Mouse (Mus musculus) midbrain, embryonic 16.5 days (tissue): ENCODE data around the gene Ttc16. TPM values are rescaled to one million over a fixed set of nuclear protein-coding genes. Genes with fewer than 3 reads are reported as not detected.
A peak's percentile ranks its signal among the peaks of the same experiment; 100 is the strongest.

ENCODE experiments used
- ATAC-seq: fragments of 200-750 bp; cut with Nextera tagmentation; 2 replicates; pipeline ENCODE4 v1.8.0; 2017; ENCODE audit warnings: moderate TSS enrichment
- H3K27ac ChIP-seq: fragments of 300-500 bp; sonication (generic); 2 replicates; pipeline ENCODE4 v1.5.1; 2014; ENCODE audit warnings: mild to moderate bottlenecking, low read length, mixed read lengths
- H3K27me3 ChIP-seq: fragments of 300-500 bp; sonication (generic); 2 replicates; pipeline ENCODE4 v1.6.1; 2014; ENCODE audit warnings: low read depth, low read length, mixed read lengths; ENCODE audit not compliant: control insufficient read depth, insufficient read depth
- H3K36me3 ChIP-seq: fragments of 300-500 bp; sonication (generic); 2 replicates; pipeline ENCODE4 v1.6.1; 2014; ENCODE audit warnings: mild to moderate bottlenecking, low read length, moderate library complexity, mixed read lengths; ENCODE audit not compliant: control insufficient read depth, insufficient read depth
- H3K4me1 ChIP-seq: fragments of 300-500 bp; sonication (generic); 2 replicates; pipeline ENCODE4 v1.6.1; 2014; ENCODE audit warnings: mild to moderate bottlenecking, low read length, mixed read lengths; ENCODE audit not compliant: control insufficient read depth, insufficient read depth
- H3K4me2 ChIP-seq: fragments of 300-500 bp; sonication (generic); 2 replicates; pipeline ENCODE4 v1.6.1; 2014; ENCODE audit warnings: mild to moderate bottlenecking, low read length, mixed read lengths
- H3K4me3 ChIP-seq: fragments of 300-500 bp; sonication (generic); 2 replicates; pipeline ENCODE4 v1.5.1; 2014; ENCODE audit warnings: low read depth, mild to moderate bottlenecking, low read length, moderate library complexity, mixed read lengths
- H3K9ac ChIP-seq: fragments of 300-500 bp; sonication (generic); 2 replicates; pipeline ENCODE4 v1.6.1; 2014; ENCODE audit warnings: low read depth, low read length, mixed read lengths
- H3K9me3 ChIP-seq: fragments of 300-500 bp; sonication (generic); replicated peaks from 2 replicates; pipeline ENCODE4 v1.6.1; 2014; ENCODE audit warnings: mild to moderate bottlenecking, low read length, mixed read lengths; ENCODE audit not compliant: control insufficient read depth, poor library complexity, severe bottlenecking
- WGBS: fragments of 180-500 bp; shearing (Covaris S2); extraction: QIAGEN DNeasy Blood & Tissue Kit; methylation state at CpG from one replicate; pipeline ENCODE4 v1.1.7; 2014; 5-methylcytosine and 5-hydroxymethylcytosine counted together
- polyA plus RNA-seq: library from polyadenylated mRNA; unstranded; fragments of >200 nt; fragmentation: Nextera tagmentation; extraction: Ambion mirVana; gene quantifications from 2 replicates; pipeline ENCODE4 v1.2.1, GENCODE M21; 2015

The Ttc16 gene
- polyA plus RNA-seq, 1 experiment from 2014 or later, result 0.68 TPM

- no peaks in the 10 kb centered on the region for H3K27me3 ChIP-seq
- no peak for ATAC-seq
- no peak within 1 kb of the TSS for H3K4me3 ChIP-seq
- no peak within 1 kb of the TSS for H3K9ac ChIP-seq
- H3K27ac ChIP-seq, result no peak within 1 kb of the TSS
- H3K36me3 ChIP-seq, result no peaks in the 10 kb centered on the region
- H3K4me2 ChIP-seq, result no peak within 1 kb of the TSS
- WGBS, result 58% methylated on average over 8 of the region's 8 CpGs
- H3K9me3 ChIP-seq, result no peaks in the 10 kb centered on the region
- no peaks in the 10 kb centered on the region for H3K4me1 ChIP-seq
Measured at GRCm38 (mm10) chr2:32720681-32721229, 54.7 kb downstream of the Ttc16 start, which contains the start of gene Sh2d3c. Sh2d3c (plus strand) TSS chr2:32721055.

- no peaks in the 10 kb centered on the region for H3K4me1 ChIP-seq
- WGBS, result 88% methylated on average over 3 of the region's 3 CpGs
Measured at GRCm38 (mm10) chr2:32720053-32720452, 55.4 kb downstream of the Ttc16 start.

GRCm38 (mm10) chr2:32718761-32719160 is 56.7 kb downstream of the Ttc16 start:
- WGBS, result 44% methylated on average over 9 of the region's 9 CpGs
- no peak overlapping the region for H3K27ac ChIP-seq
- H3K4me2 ChIP-seq, result no peak overlapping the region
- H3K4me3 ChIP-seq, result no peak overlapping the region
- no peak for ATAC-seq
- no peaks in the 10 kb centered on the region for H3K36me3 ChIP-seq
- no peak overlapping the region for H3K9ac ChIP-seq
- H3K4me1 ChIP-seq, result peaks cover 6% of the 10 kb centered on the region
- H3K9me3 ChIP-seq, result no peaks in the 10 kb centered on the region
- H3K27me3 ChIP-seq, result no peaks in the 10 kb centered on the region

More at GRCm38 (mm10) chr2:32720053-32720452, 55.4 kb downstream of the Ttc16 start:
- no peaks in the 10 kb centered on the region for H3K36me3 ChIP-seq
- H3K4me3 ChIP-seq, result no peak overlapping the region
- no peak overlapping the region for H3K9ac ChIP-seq
- H3K4me2 ChIP-seq, result no peak overlapping the region
- H3K9me3 ChIP-seq, result no peaks in the 10 kb centered on the region
- H3K27ac ChIP-seq, result no peak overlapping the region
- no peaks in the 10 kb centered on the region for H3K27me3 ChIP-seq
- no peak for ATAC-seq

- Histone ChIP-seq H3K9ac (no peak overlapping the region), H3K27me3 (no peaks in the 10 kb centered on the region), H3K27ac (no peak overlapping the region), H3K9me3 (no peaks in the 10 kb centered on the region), H3K36me3 (0 out of 2 replicates have a peak, but pooled peaks cover 3% of the 10 kb centered on the region), H3K4me3 (no peak overlapping the region), H3K4me2 (no peak overlapping the region), H3K4me1 (peaks cover 18% of the 10 kb centered on the region)
- WGBS, result 61% methylated on average over 4 of the region's 4 CpGs
- no peak for ATAC-seq
Measured at GRCm38 (mm10) chr2:32714987-32715425, 60.4 kb downstream of the Ttc16 start.

GRCm38 (mm10) chr2:32714117-32714986 is 61.1 kb downstream of the Ttc16 start:
- peak overlapping the region; percentile 99 for H3K4me2 ChIP-seq
- H3K36me3 ChIP-seq, result peaks cover 10% of the 10 kb centered on the region
- 64% methylated on average over 11 of the region's 11 CpGs for WGBS
- no peaks in the 10 kb centered on the region for H3K27me3 ChIP-seq
- no peak overlapping the region; the same call in 1 of the 2 replicates for H3K4me3 ChIP-seq
- peak overlapping the region; percentile 86 for H3K9ac ChIP-seq
- ATAC-seq, result no peak
- H3K4me1 ChIP-seq, result peaks cover 18% of the 10 kb centered on the region
- H3K27ac ChIP-seq, result peak overlapping the region; percentile 100
- H3K9me3 ChIP-seq, result no peaks in the 10 kb centered on the region

- under 1% methylated on average over 49 of the region's 79 CpGs for WGBS
- Histone ChIP-seq H3K9me3 (no peaks in the 10 kb centered on the region), H3K4me2 (peak within 1 kb of the TSS; percentile 99), H3K27me3 (no peaks in the 10 kb centered on the region), H3K4me1 (peaks cover 18% of the 10 kb centered on the region), H3K36me3 (peaks cover 12% of the 10 kb centered on the region), H3K9ac (peak within 1 kb of the TSS; percentile 86), H3K4me3 (peak within 1 kb of the TSS; percentile 96), H3K27ac (peak within 1 kb of the TSS; percentile 100)
- ATAC-seq, result peak; percentile 87
Measured at GRCm38 (mm10) chr2:32712934-32713817, 62.3 kb downstream of the Ttc16 start, which contains the start of gene Cdk9. Cdk9 (minus strand) TSS chr2:32713076.

- peak overlapping the region; percentile 86 for H3K9ac ChIP-seq
- H3K27ac ChIP-seq, result peak overlapping the region; percentile 100
- H3K4me1 ChIP-seq, result peaks cover 18% of the 10 kb centered on the region
- 0% methylated on average over 42 of the region's 44 CpGs for WGBS
- H3K4me3 ChIP-seq, result peak overlapping the region; percentile 96
- no peaks in the 10 kb centered on the region for H3K27me3 ChIP-seq
- ATAC-seq, result peak; percentile 88
- peaks cover 16% of the 10 kb centered on the region for H3K36me3 ChIP-seq
- H3K9me3 ChIP-seq, result no peaks in the 10 kb centered on the region
- H3K4me2 ChIP-seq, result peak overlapping the region; percentile 99
Measured at GRCm38 (mm10) chr2:32712586-32712933, 62.9 kb downstream of the Ttc16 start.

- peak; percentile 20 for ATAC-seq
- H3K36me3 ChIP-seq, result peaks cover 17% of the 10 kb centered on the region
- H3K27me3 ChIP-seq, result no peaks in the 10 kb centered on the region
- WGBS, result 0% methylated on average over 41 of the region's 41 CpGs
- peak overlapping the region; percentile 99 for H3K4me2 ChIP-seq
- H3K9me3 ChIP-seq, result no peaks in the 10 kb centered on the region
- peak overlapping the region; percentile 96 for H3K4me3 ChIP-seq
- H3K27ac ChIP-seq, result peak overlapping the region; percentile 100
- H3K9ac ChIP-seq, result peak overlapping the region; percentile 86
- H3K4me1 ChIP-seq, result peaks cover 18% of the 10 kb centered on the region
Measured at GRCm38 (mm10) chr2:32712108-32712551, 63.3 kb downstream of the Ttc16 start.
